In genomic region chr14:62892771-62893641, GRCm38 (mm10) we compare ENCODE assay signal across 8 mouse cellular contexts. TPM values are rescaled to one million over a fixed set of nuclear protein-coding genes. Genes with fewer than 3 reads are reported as not detected.
DNase-seq lines count a peak whose midpoint lies in the region; TF ChIP-seq lines count a peak whose summit lies in the region.

No protein-coding gene starts in this region.

- peak; percentile 93 for DNase-seq in heart, adult 11 months
- DNase-seq in heart, postnatal 14 days = no peak
- DNase-seq in 3T3-L1 (ENCODE audit: low read depth, low spot score) = peak; percentile 9
- DNase-seq in fibroblast of lung, adult 2 months (ENCODE audit: low read depth) = peak; percentile 36
- DNase-seq in left cerebral cortex, adult 2 months (ENCODE audit: extremely low spot score in 1 of 2, low spot score in 2 of 2) = peak; percentile 58 to 76
- DNase-seq in ovary, postnatal 14 days (ENCODE audit: low spot score) = no peak
- no peak for DNase-seq in spleen, adult 18-20 months
- DNase-seq in embryo, embryonic 10.5 days (ENCODE audit: low spot score) = no peak

- intact Hi-C loops in heart, postnatal 14 days (cut with DNase I) = no loop called here
- intact Hi-C loops in left cerebral cortex, adult 2 months (cut with DNase I) = no loop called here

- peak overlapping the region; percentile 70 for H3K27ac ChIP-seq in left cerebral cortex, adult 2 months

- H3K4me3 ChIP-seq in left cerebral cortex, adult 2 months = no peak overlapping the region

- no peak for TF ChIP-seq CTCF in left cerebral cortex, adult 2 months (IDR thresholded peaks at IDR 0.05)

RNA-seq across cellular contexts. Expression of gene Wdfy2, which starts 55.5 kb away (rescaled TPM):
- total RNA-seq in heart, postnatal 14 days (2021) = 1 to 10 TPM; 8.1 to 8.6 TPM
- total RNA-seq in left cerebral cortex, adult 2 months (2021) = 10 to 100 TPM; 12.4 to 15.8 TPM

Comparison
In these comparisons a context has a peak if more than half of its experiments do, and no peak if none do; other contexts are left out.
1. DNase-seq: peak in heart, adult 11 months (single experiment), 3T3-L1 (single experiment), fibroblast of lung, adult 2 months (single experiment) and left cerebral cortex, adult 2 months (2 of 2); none in heart, postnatal 14 days (0 of 2), ovary, postnatal 14 days (single experiment), spleen, adult 18-20 months (0 of 2) and embryo, embryonic 10.5 days (single experiment).